Mouse (Mus musculus): ENCODE measurements around the gene Tmem56. TPM values are rescaled to one million over a fixed set of nuclear protein-coding genes. Genes with fewer than 3 reads are reported as not detected.

Gene Tmem56
- total and polyA plus RNA-seq, 2 experiments from 2014 or later = 3.3 to 15.0 TPM

- H3K4me3 ChIP-seq (ENCODE audit: low read depth, low read length) = no peak overlapping the region
- 92% methylated on average over 6 of the region's 6 CpGs for WGBS
- H3K27ac ChIP-seq (ENCODE audit: low read depth, low read length) = no peak overlapping the region
- H3K27me3 ChIP-seq (ENCODE audit: insufficient read depth, low read length) = no peaks in the 10 kb centered on the region
- H3K4me2 ChIP-seq (ENCODE audit: low read depth, low read length, poor library complexity, severe bottlenecking) = no peak overlapping the region
- TF ChIP-seq CTCF (IDR thresholded peaks at IDR 0.05) = no peak
- H3K36me3 ChIP-seq (ENCODE audit: insufficient read depth, low read length) = no peaks in the 10 kb centered on the region
- H3K4me1 ChIP-seq (ENCODE audit: insufficient read depth, low read length) = no peaks in the 10 kb centered on the region
- no peak for DNase-seq (ENCODE audit: low spot score)
- no peak overlapping the region for H3K9ac ChIP-seq (replicated peaks; ENCODE audit: low read length, poor library complexity, severe bottlenecking)
- ATAC-seq (ENCODE audit: low FRiP score) = no peak
- H3K9me3 ChIP-seq (ENCODE audit: low read length) = no peaks in the 10 kb centered on the region
These were observed 37.0 kb upstream of the Tmem56 start for GRCm38 (mm10) chr3:121319906-121320305.

- Histone ChIP-seq H3K4me2 (ENCODE audit: low read depth, low read length, poor library complexity, severe bottlenecking) (no peak overlapping the region), H3K27ac (ENCODE audit: low read depth, low read length) (no peak overlapping the region), H3K9ac (replicated peaks; ENCODE audit: low read length, poor library complexity, severe bottlenecking) (no peak overlapping the region), H3K4me3 (ENCODE audit: low read depth, low read length) (no peak overlapping the region), H3K4me1 (ENCODE audit: insufficient read depth, low read length) (no peaks in the 10 kb centered on the region), H3K36me3 (ENCODE audit: insufficient read depth, low read length) (no peaks in the 10 kb centered on the region), H3K9me3 (ENCODE audit: low read length) (no peaks in the 10 kb centered on the region), H3K27me3 (ENCODE audit: insufficient read depth, low read length) (no peaks in the 10 kb centered on the region)
- 95% methylated on average over 7 of the region's 7 CpGs for WGBS
- TF ChIP-seq CTCF (IDR thresholded peaks at IDR 0.05) = no peak
- no peak for ATAC-seq (ENCODE audit: low FRiP score)
- no peak for DNase-seq (ENCODE audit: low spot score)
These were observed 32.6 kb upstream of the Tmem56 start for GRCm38 (mm10) chr3:121315498-121315897.

GRCm38 (mm10) chr3:121314149-121314548, 31.3 kb upstream of the Tmem56 start:
- Histone ChIP-seq H3K9me3 (ENCODE audit: low read length) (no peaks in the 10 kb centered on the region), H3K4me3 (ENCODE audit: low read depth, low read length) (no peak overlapping the region), H3K36me3 (ENCODE audit: insufficient read depth, low read length) (no peaks in the 10 kb centered on the region), H3K27ac (ENCODE audit: low read depth, low read length) (no peak overlapping the region), H3K27me3 (ENCODE audit: insufficient read depth, low read length) (no peaks in the 10 kb centered on the region), H3K4me2 (ENCODE audit: low read depth, low read length, poor library complexity, severe bottlenecking) (no peak overlapping the region), H3K4me1 (ENCODE audit: insufficient read depth, low read length) (0 out of 2 replicates have a peak, but pooled peaks cover 3% of the 10 kb centered on the region), H3K9ac (replicated peaks; ENCODE audit: low read length, poor library complexity, severe bottlenecking) (no peak overlapping the region)
- WGBS = 85% methylated on average over 6 of the region's 6 CpGs
- no peak for TF ChIP-seq CTCF (IDR thresholded peaks at IDR 0.05)
- ATAC-seq (ENCODE audit: low FRiP score) = no peak
- DNase-seq (ENCODE audit: low spot score) = no peak

GRCm38 (mm10) chr3:121312979-121313378, 30.1 kb upstream of the Tmem56 start:
- no peaks in the 10 kb centered on the region for H3K27me3 ChIP-seq (ENCODE audit: insufficient read depth, low read length)
- 0 out of 2 replicates have a peak, but pooled peaks cover 3% of the 10 kb centered on the region for H3K4me1 ChIP-seq (ENCODE audit: insufficient read depth, low read length)
- no peak overlapping the region for H3K4me2 ChIP-seq (ENCODE audit: low read depth, low read length, poor library complexity, severe bottlenecking)
- no peak overlapping the region for H3K27ac ChIP-seq (ENCODE audit: low read depth, low read length)
- no peak for TF ChIP-seq CTCF (IDR thresholded peaks at IDR 0.05)
- H3K9ac ChIP-seq (replicated peaks; ENCODE audit: low read length, poor library complexity, severe bottlenecking) = no peak overlapping the region
- H3K4me3 ChIP-seq (ENCODE audit: low read depth, low read length) = no peak overlapping the region
- no peaks in the 10 kb centered on the region for H3K9me3 ChIP-seq (ENCODE audit: low read length)
- WGBS = 72% methylated on average over 9 of the region's 9 CpGs
- no peak for DNase-seq (ENCODE audit: low spot score)
- no peaks in the 10 kb centered on the region for H3K36me3 ChIP-seq (ENCODE audit: insufficient read depth, low read length)
- no peak for ATAC-seq (ENCODE audit: low FRiP score)

GRCm38 (mm10) chr3:121312426-121312825, 29.5 kb upstream of the Tmem56 start:
- Histone ChIP-seq H3K4me1 (ENCODE audit: insufficient read depth, low read length) (0 out of 2 replicates have a peak, but pooled peaks cover 3% of the 10 kb centered on the region), H3K9ac (replicated peaks; ENCODE audit: low read length, poor library complexity, severe bottlenecking) (no peak overlapping the region), H3K27me3 (ENCODE audit: insufficient read depth, low read length) (no peaks in the 10 kb centered on the region), H3K36me3 (ENCODE audit: insufficient read depth, low read length) (no peaks in the 10 kb centered on the region), H3K4me3 (ENCODE audit: low read depth, low read length) (no peak overlapping the region), H3K4me2 (ENCODE audit: low read depth, low read length, poor library complexity, severe bottlenecking) (no peak overlapping the region), H3K27ac (ENCODE audit: low read depth, low read length) (no peak overlapping the region), H3K9me3 (ENCODE audit: low read length) (no peaks in the 10 kb centered on the region)
- DNase-seq (ENCODE audit: low spot score) = no peak
- 89% methylated on average over 6 of the region's 6 CpGs for WGBS
- ATAC-seq (ENCODE audit: low FRiP score) = no peak
- no peak for TF ChIP-seq CTCF (IDR thresholded peaks at IDR 0.05)

GRCm38 (mm10) chr3:121309896-121310714, 27.2 kb upstream of the Tmem56 start:
- 87% methylated on average over 16 of the region's 16 CpGs for WGBS
- 0 out of 2 replicates have a peak, but pooled peaks cover 3% of the 10 kb centered on the region for H3K4me1 ChIP-seq (ENCODE audit: insufficient read depth, low read length)
- DNase-seq (ENCODE audit: low spot score) = peak; percentile 47
- no peaks in the 10 kb centered on the region for H3K36me3 ChIP-seq (ENCODE audit: insufficient read depth, low read length)
- no peak overlapping the region for H3K4me3 ChIP-seq (ENCODE audit: low read depth, low read length)
- TF ChIP-seq CTCF (IDR thresholded peaks at IDR 0.05) = peak; percentile 57
- no peaks in the 10 kb centered on the region for H3K9me3 ChIP-seq (ENCODE audit: low read length)
- H3K4me2 ChIP-seq (ENCODE audit: low read depth, low read length, poor library complexity, severe bottlenecking) = no peak overlapping the region
- H3K27me3 ChIP-seq (ENCODE audit: insufficient read depth, low read length) = no peaks in the 10 kb centered on the region
- ATAC-seq (ENCODE audit: low FRiP score) = no peak
- no peak overlapping the region for H3K27ac ChIP-seq (ENCODE audit: low read depth, low read length)
- no peak overlapping the region for H3K9ac ChIP-seq (replicated peaks; ENCODE audit: low read length, poor library complexity, severe bottlenecking)
